Comparison of ENCODE assay signal across 8 mouse cellular contexts in the genomic region with DNA sequence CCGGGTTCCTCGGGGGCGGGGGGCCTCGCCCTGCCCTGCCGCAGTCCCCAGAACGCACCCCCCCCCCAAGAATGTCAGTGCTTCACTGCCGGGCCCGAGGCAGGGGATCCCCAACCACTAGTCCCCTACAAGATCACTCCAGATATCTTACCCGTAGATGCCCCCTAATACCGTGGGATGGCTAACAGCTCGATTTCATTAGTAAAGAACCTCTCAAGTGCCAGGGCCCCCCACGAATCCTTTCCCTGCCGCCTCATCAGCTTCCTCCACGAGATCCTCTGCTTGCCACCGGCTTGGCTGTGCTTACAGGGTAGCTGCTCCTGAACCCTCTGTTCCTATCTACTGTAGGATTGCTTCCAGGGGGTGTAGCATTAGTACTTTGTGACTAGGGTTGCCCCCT. TPM values are rescaled to one million over a fixed set of nuclear protein-coding genes. Genes with fewer than 3 reads are reported as not detected.
A peak's percentile ranks its signal among the peaks of the same experiment; 100 is the strongest.
DNase-seq lines count a peak whose midpoint lies in the region; ATAC-seq lines count a peak whose summit lies in the region.

No protein-coding gene starts in this region.

- H3K4me2 ChIP-seq in kidney, embryonic 14.5 days (replicated peaks; ENCODE audit: low read depth, low read length) = peak overlapping the region; percentile 66
- H3K4me2 ChIP-seq in forebrain, embryonic 12.5 days = peak overlapping the region; percentile 86
- H3K4me2 ChIP-seq in liver, embryonic 15.5 days = peak overlapping the region; percentile 78

- no peaks in the 10 kb centered on the region for H3K27me3 ChIP-seq in kidney, embryonic 14.5 days (ENCODE audit: control insufficient read depth, insufficient read depth, low read length)
- no peaks in the 10 kb centered on the region for H3K27me3 ChIP-seq in forebrain, embryonic 12.5 days
- H3K27me3 ChIP-seq in liver, embryonic 15.5 days = no peaks in the 10 kb centered on the region

- peaks cover 4% of the 10 kb centered on the region; the same call in 1 of the 2 replicates for H3K4me1 ChIP-seq in kidney, embryonic 14.5 days (ENCODE audit: control insufficient read depth, insufficient read depth, low read length)
- H3K4me1 ChIP-seq in forebrain, embryonic 12.5 days = peaks cover 23% of the 10 kb centered on the region
- peaks cover 43% of the 10 kb centered on the region for H3K4me1 ChIP-seq in liver, embryonic 15.5 days (replicated peaks)

- peak overlapping the region; percentile 96 for H3K27ac ChIP-seq in kidney, embryonic 14.5 days (ENCODE audit: low read depth, low read length)
- H3K27ac ChIP-seq in forebrain, embryonic 12.5 days = peak overlapping the region; percentile 95
- peak overlapping the region; percentile 94 for H3K27ac ChIP-seq in liver, embryonic 15.5 days (replicated peaks)

- peaks cover 34% of the 10 kb centered on the region for H3K36me3 ChIP-seq in kidney, embryonic 14.5 days (ENCODE audit: control insufficient read depth, insufficient read depth, low read length)
- H3K36me3 ChIP-seq in forebrain, embryonic 12.5 days (replicated peaks) = peaks cover 42% of the 10 kb centered on the region
- H3K36me3 ChIP-seq in liver, embryonic 15.5 days (replicated peaks) = peaks cover 42% of the 10 kb centered on the region

- ATAC-seq in kidney, embryonic 14.5 days (ENCODE audit: low FRiP score, low TSS enrichment) = 0 out of 2 replicates have a peak, but pooled peaks have one; percentile 3
- no peak; the same call in 1 of the 2 replicates for ATAC-seq in forebrain, embryonic 12.5 days (ENCODE audit: low FRiP score)
- peak; percentile 23 for ATAC-seq in liver, embryonic 15.5 days (ENCODE audit: insufficient read depth)

- WGBS in kidney, embryonic 14.5 days = 1% methylated on average over 9 of the region's 15 CpGs
- WGBS in forebrain, embryonic 12.5 days = under 1% methylated on average over 14 of the region's 15 CpGs
- WGBS in liver, embryonic 15.5 days (ENCODE audit: insufficient replicate concordance) = under 1% methylated on average over 15 of the region's 15 CpGs

- H3K4me3 ChIP-seq in kidney, embryonic 14.5 days (ENCODE audit: low read length) = peak overlapping the region; percentile 88
- peak overlapping the region; percentile 90 for H3K4me3 ChIP-seq in forebrain, embryonic 12.5 days (replicated peaks)
- H3K4me3 ChIP-seq in liver, embryonic 15.5 days (replicated peaks) = peak overlapping the region; percentile 81

- no peak for DNase-seq in kidney, adult 18-20 months
- peak; percentile 59 for DNase-seq in NIH3T3 (ENCODE audit: low read depth)
- DNase-seq in frontal cortex, adult 2 months (ENCODE audit: extremely low spot score in 1 of 2, low spot score in 1 of 2) = no peak
- no peak for DNase-seq in adrenal gland, postnatal 25 days
- no peak for DNase-seq in kidney, adult 11 months

- no peaks in the 10 kb centered on the region for H3K9me3 ChIP-seq in kidney, embryonic 14.5 days (ENCODE audit: control insufficient read depth, low read length)
- H3K9me3 ChIP-seq in forebrain, embryonic 12.5 days = no peaks in the 10 kb centered on the region
- no peaks in the 10 kb centered on the region for H3K9me3 ChIP-seq in liver, embryonic 15.5 days (replicated peaks)

- H3K9ac ChIP-seq in kidney, embryonic 14.5 days (ENCODE audit: low read depth, low read length) = peak overlapping the region; percentile 82
- peak overlapping the region; percentile 95 for H3K9ac ChIP-seq in forebrain, embryonic 12.5 days
- peak overlapping the region; percentile 94 for H3K9ac ChIP-seq in liver, embryonic 15.5 days

RNA-seq across cellular contexts. Expression of gene Ccdc106, which starts 0.3 kb away (rescaled TPM):
- 23.2 and 25.5 TPM in 2 replicates for polyA plus RNA-seq in kidney, embryonic 14.5 days (2014; fragmentation: Nextera tagmentation; extraction: Ambion mirVana)
- 11.0 and 12.8 TPM in 2 replicates for polyA plus RNA-seq in forebrain, embryonic 12.5 days (2016; fragmentation: Nextera tagmentation; extraction: Ambion mirVana)
- 0.28 and 0.40 TPM in 2 replicates for polyA plus RNA-seq in liver, embryonic 15.5 days (2015; fragmentation: Nextera tagmentation; extraction: Ambion mirVana)
- 80.6 and 81.7 TPM in 2 replicates for polyA plus RNA-seq in frontal cortex, adult 2 months (2012; rRNA removed)
- total RNA-seq in adrenal gland, postnatal 25 days (2021) = 1.00 and 1.1 TPM in 2 replicates

RNA-seq across cellular contexts. Expression of gene Zfp865, which starts 0.5 kb away (rescaled TPM):
- 9.9 and 10.0 TPM in 2 replicates for polyA plus RNA-seq in kidney, embryonic 14.5 days (2014; fragmentation: Nextera tagmentation; extraction: Ambion mirVana)
- polyA plus RNA-seq in forebrain, embryonic 12.5 days (2016; fragmentation: Nextera tagmentation; extraction: Ambion mirVana) = 6.7 and 7.3 TPM in 2 replicates
- 1.3 and 1.5 TPM in 2 replicates for polyA plus RNA-seq in liver, embryonic 15.5 days (2015; fragmentation: Nextera tagmentation; extraction: Ambion mirVana)
- polyA plus RNA-seq in frontal cortex, adult 2 months (2012; rRNA removed) = 33.1 and 35.5 TPM in 2 replicates
- total RNA-seq in adrenal gland, postnatal 25 days (2021) = 27.7 and 34.3 TPM in 2 replicates

RNA-seq across cellular contexts. Expression of gene Gm44973, which starts 5.4 kb away (rescaled TPM):
- polyA plus RNA-seq in kidney, embryonic 14.5 days (2014; fragmentation: Nextera tagmentation; extraction: Ambion mirVana) = 1.1 and 3.4 TPM in 2 replicates
- polyA plus RNA-seq in forebrain, embryonic 12.5 days (2016; fragmentation: Nextera tagmentation; extraction: Ambion mirVana) = 0.69 TPM in 1 of 2 replicates, not detected in the other
- 0.53 and 1.2 TPM in 2 replicates for polyA plus RNA-seq in liver, embryonic 15.5 days (2015; fragmentation: Nextera tagmentation; extraction: Ambion mirVana)
- polyA plus RNA-seq in frontal cortex, adult 2 months (2012; rRNA removed) = not detected in 2 replicates
- total RNA-seq in adrenal gland, postnatal 25 days (2021) = not detected in 2 replicates

RNA-seq across cellular contexts. Expression of gene Fiz1, which starts 6.2 kb away (rescaled TPM):
- polyA plus RNA-seq in kidney, embryonic 14.5 days (2014; fragmentation: Nextera tagmentation; extraction: Ambion mirVana) = 46.5 and 48.6 TPM in 2 replicates
- 64.9 and 67.3 TPM in 2 replicates for polyA plus RNA-seq in forebrain, embryonic 12.5 days (2016; fragmentation: Nextera tagmentation; extraction: Ambion mirVana)
- 15.6 and 17.9 TPM in 2 replicates for polyA plus RNA-seq in liver, embryonic 15.5 days (2015; fragmentation: Nextera tagmentation; extraction: Ambion mirVana)
- polyA plus RNA-seq in frontal cortex, adult 2 months (2012; rRNA removed) = 22.7 TPM in 2 replicates
- total RNA-seq in adrenal gland, postnatal 25 days (2021) = 18.7 and 26.4 TPM in 2 replicates

RNA-seq across cellular contexts. Expression of gene Zfp524, which starts 6.5 kb away (rescaled TPM):
- polyA plus RNA-seq in kidney, embryonic 14.5 days (2014; fragmentation: Nextera tagmentation; extraction: Ambion mirVana) = 11.7 and 12.3 TPM in 2 replicates
- 9.5 and 9.6 TPM in 2 replicates for polyA plus RNA-seq in forebrain, embryonic 12.5 days (2016; fragmentation: Nextera tagmentation; extraction: Ambion mirVana)
- 9.3 and 10.0 TPM in 2 replicates for polyA plus RNA-seq in liver, embryonic 15.5 days (2015; fragmentation: Nextera tagmentation; extraction: Ambion mirVana)
- 11.7 and 13.5 TPM in 2 replicates for polyA plus RNA-seq in frontal cortex, adult 2 months (2012; rRNA removed)
- 15.3 and 17.6 TPM in 2 replicates for total RNA-seq in adrenal gland, postnatal 25 days (2021)
